Comparison of ENCODE assay signal across 12 mouse cellular contexts in genomic region chr11:45396009-45396408, GRCm38 (mm10).
DNase-seq lines count a peak whose midpoint lies in the region; ATAC-seq and TF ChIP-seq lines count a peak whose summit lies in the region.
"Had no signal": no experiment of that assay in that cellular context is flagged by ENCODE, and none has a peak within 500 bp of the region (broad histone marks: within the 10 kb centered on the region; RNA-seq: fewer than 3 reads in every experiment).

No protein-coding gene starts in this region.

- H3K4me2 ChIP-seq in limb, embryonic 14.5 days (replicated peaks; ENCODE audit: low read depth, low read length, severe bottlenecking), result no peak overlapping the region

- H3K36me3 ChIP-seq in kidney, adult 2 months (ENCODE audit: control insufficient read depth, insufficient read depth, low read length), result no peaks in the 10 kb centered on the region
- no peaks in the 10 kb centered on the region for H3K36me3 ChIP-seq in limb, embryonic 14.5 days (ENCODE audit: control insufficient read depth, insufficient read depth, low read length)
- H3K36me3 ChIP-seq: G1E had no signal

- peak; percentile 11 for DNase-seq in adrenal gland, postnatal 10 days
- no peak for DNase-seq in adrenal gland, postnatal 36 days
- peak; percentile 52 for DNase-seq in kidney, postnatal 10 days
- DNase-seq in kidney, adult 2 months, result no peak
- peak; percentile 85 for DNase-seq in brain, embryonic 14.5 days (ENCODE audit: low read depth)
- DNase-seq in limb, embryonic 14.5 days (ENCODE audit: low spot score), result peak; percentile 33
- no peak for DNase-seq in gastrocnemius, postnatal 14 days
- no peak for DNase-seq in spleen, adult 18-20 months
- DNase-seq: layer of hippocampus, postnatal 36 days; thymus, postnatal 4 days had no signal

- intact Hi-C loops in gastrocnemius, postnatal 14 days (cut with DNase I; ENCODE audit: low total_unique reads), result no loop called here

- no peak for TF ChIP-seq CTCF in kidney, adult 2 months (conservative IDR thresholded peaks at IDR 0.05; ENCODE audit: insufficient read depth, insufficient read length, low read depth, low read length)
- no peak for TF ChIP-seq CTCF in brain, embryonic 14.5 days (IDR thresholded peaks at IDR 0.05; ENCODE audit: borderline replicate concordance, extremely low read depth, insufficient read depth, insufficient read length)

- no peak for TF ChIP-seq POLR2A in kidney, adult 2 months (IDR thresholded peaks at IDR 0.05; ENCODE audit: low read depth, low read length)
- no peak for TF ChIP-seq POLR2A in brain, embryonic 14.5 days (IDR thresholded peaks at IDR 0.05; ENCODE audit: borderline replicate concordance, extremely low read depth, insufficient read depth, insufficient read length, poor library complexity, severe bottlenecking)
- no peak for TF ChIP-seq POLR2A in limb, embryonic 14.5 days (IDR thresholded peaks at IDR 0.05; ENCODE audit: borderline replicate concordance, extremely low read depth, insufficient read depth, insufficient read length)

- no peak overlapping the region for H3K9ac ChIP-seq in limb, embryonic 14.5 days (ENCODE audit: low read depth, low read length, severe bottlenecking)

- H3K27me3 ChIP-seq in kidney, adult 2 months (replicated peaks; ENCODE audit: control insufficient read depth, insufficient read depth, low read length), result no peaks in the 10 kb centered on the region
- H3K27me3 ChIP-seq in limb, embryonic 14.5 days (ENCODE audit: control insufficient read depth, insufficient read depth, low read length), result no peaks in the 10 kb centered on the region

- no peak overlapping the region for H3K4me3 ChIP-seq in kidney, adult 2 months (ENCODE audit: insufficient read depth, low read depth, low read length)
- H3K4me3 ChIP-seq in limb, embryonic 14.5 days (replicated peaks; ENCODE audit: low read length), result no peak overlapping the region

- WGBS in kidney, adult 2 months, result 27% methylated on average over 3 of the region's 3 CpGs
- WGBS in limb, embryonic 14.5 days, result 40% methylated on average over 3 of the region's 3 CpGs

- H3K9me3 ChIP-seq in limb, embryonic 14.5 days (ENCODE audit: control insufficient read depth, low read length), result no peaks in the 10 kb centered on the region
- H3K9me3 ChIP-seq: G1E had no signal

- H3K4me1 ChIP-seq in kidney, adult 2 months (ENCODE audit: control insufficient read depth, insufficient read depth, low read length), result no peaks in the 10 kb centered on the region
- peaks cover 23% of the 10 kb centered on the region for H3K4me1 ChIP-seq in limb, embryonic 14.5 days (ENCODE audit: control insufficient read depth, insufficient read depth, low read length)

- no peak overlapping the region for H3K27ac ChIP-seq in kidney, adult 2 months (ENCODE audit: insufficient read depth, low read depth, low read length)
- no peak overlapping the region for H3K27ac ChIP-seq in limb, embryonic 14.5 days (replicated peaks; ENCODE audit: low read depth, low read length)

- ATAC-seq in limb, embryonic 14.5 days (ENCODE audit: low FRiP score, low read depth), result no peak
- ATAC-seq: inflammation-experienced regulatory T-cells, adult 6 months had no signal

Comparison
In these comparisons a context has a peak if more than half of its experiments do, and no peak if none do; other contexts are left out.
1. DNase-seq: peak in adrenal gland, postnatal 10 days (single experiment), kidney, postnatal 10 days (single experiment), brain, embryonic 14.5 days (single experiment) and limb, embryonic 14.5 days (single experiment); none in adrenal gland, postnatal 36 days (0 of 2), kidney, adult 2 months (single experiment), gastrocnemius, postnatal 14 days (single experiment) and spleen, adult 18-20 months (0 of 2).